Mouse (Mus musculus) layer of hippocampus, adult 11-12 months (tissue): ENCODE measurements at regions not wholly inside any gene's neighbourhood (a gene's known extent, or its start where the extent isn't known, plus 50 kb on each side); places are given as distances from the start of the nearest gene placed in this dataset.
"Not testable (repeated sequence)": the region's sequence is repeated elsewhere in the genome, so short reads cannot be mapped to it uniquely, and the experiment has no call there.

Source experiments
- DNase-seq: peaks from one replicate; pipeline ENCODE4 v3.0.0; 2022; ENCODE audit warnings: low spot score

GRCm38 (mm10) chr10:111354607-111355006 is 56.1 kb downstream of the Bbs10 start:
- DNase-seq, result peak; percentile 18

DNA sequence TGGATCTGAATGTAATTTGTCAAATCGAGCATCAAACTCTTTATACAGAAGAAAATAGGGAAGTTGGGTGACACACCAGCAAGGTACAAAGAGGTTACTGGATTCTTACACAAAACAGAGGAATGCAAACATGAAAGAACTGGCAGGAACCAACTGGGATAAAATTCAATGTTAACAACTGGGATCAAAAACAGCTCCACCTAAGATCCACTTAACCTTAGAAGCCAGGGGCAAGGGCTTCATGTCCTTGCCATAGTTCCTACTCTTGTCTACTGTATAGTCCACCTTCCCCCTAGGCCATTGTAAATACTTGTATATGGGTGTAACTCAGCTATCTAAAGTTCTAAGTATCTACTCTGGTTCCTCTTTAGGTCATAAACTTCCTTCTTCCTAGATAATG is 59.9 kb downstream of the Bbs10 start:
- DNase-seq, result not testable (repeated sequence)

DNA sequence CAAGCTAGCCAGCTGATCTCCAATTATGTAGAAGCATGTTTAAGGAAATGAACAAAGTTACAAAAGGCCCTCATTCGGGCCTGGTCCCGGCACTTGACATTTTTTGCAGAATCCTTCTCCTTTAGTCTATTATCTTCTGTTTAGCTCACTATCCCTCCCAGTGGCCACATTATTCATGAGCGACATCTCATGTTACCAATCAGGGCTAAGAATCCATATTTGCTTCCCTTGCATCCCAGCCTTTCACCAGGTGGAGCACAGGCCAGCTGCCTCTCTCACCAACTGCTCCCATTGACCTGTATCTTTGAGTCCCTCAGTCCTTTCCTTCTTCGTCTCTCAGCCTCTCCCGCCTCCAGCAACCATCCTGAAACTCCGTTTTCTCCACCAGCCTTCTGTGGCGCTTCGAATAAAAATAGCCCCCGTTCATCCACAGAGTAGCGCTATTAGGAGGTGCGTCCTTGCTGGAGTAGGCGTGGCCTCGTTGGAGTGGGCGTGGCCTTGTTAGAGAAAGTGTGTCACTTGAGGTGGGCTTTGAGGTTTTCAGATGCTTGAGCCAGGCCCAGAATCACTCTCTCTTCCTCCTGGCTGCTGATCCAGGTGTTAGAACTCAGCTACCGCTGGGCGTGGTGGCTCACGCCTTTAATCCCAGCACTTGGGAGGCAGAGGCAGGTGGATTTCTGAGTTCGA is 63.4 kb downstream of the Bbs10 start:
- no peak for DNase-seq

- no peak for DNase-seq
These were observed 65.5 kb downstream of the Bbs10 start for GRCm38 (mm10) chr10:111363729-111364617.

DNA sequence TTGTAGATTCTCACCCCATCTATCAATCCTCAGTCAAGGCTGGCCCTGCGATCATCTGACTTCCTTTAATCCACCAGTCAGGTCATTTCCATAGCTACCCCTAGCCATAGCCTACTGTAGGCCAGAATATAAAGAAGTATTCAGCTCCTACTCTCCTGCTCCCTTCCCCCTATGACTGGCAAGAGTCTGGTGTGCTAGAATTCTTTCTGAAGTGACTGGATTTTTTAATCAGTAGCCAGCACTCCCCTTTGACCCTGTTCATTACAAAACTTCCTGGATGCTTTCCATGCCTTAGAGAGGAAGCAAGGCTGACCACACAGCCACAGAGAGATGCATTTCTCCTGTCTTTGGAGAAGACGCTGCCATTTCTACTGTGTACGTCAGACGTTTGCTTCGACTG is 66.5 kb downstream of the Bbs10 start:
- no peak for DNase-seq

- not testable (repeated sequence) for DNase-seq
These were observed 70.6 kb downstream of the Bbs10 start for GRCm38 (mm10) chr10:111369046-111369445.

- DNase-seq, result no peak
These were observed 79.7 kb downstream of the Bbs10 start for GRCm38 (mm10) chr10:111378047-111378618.

GRCm38 (mm10) chr10:111381689-111382088 is 83.2 kb downstream of the Bbs10 start:
- peak; percentile 44 for DNase-seq

DNA sequence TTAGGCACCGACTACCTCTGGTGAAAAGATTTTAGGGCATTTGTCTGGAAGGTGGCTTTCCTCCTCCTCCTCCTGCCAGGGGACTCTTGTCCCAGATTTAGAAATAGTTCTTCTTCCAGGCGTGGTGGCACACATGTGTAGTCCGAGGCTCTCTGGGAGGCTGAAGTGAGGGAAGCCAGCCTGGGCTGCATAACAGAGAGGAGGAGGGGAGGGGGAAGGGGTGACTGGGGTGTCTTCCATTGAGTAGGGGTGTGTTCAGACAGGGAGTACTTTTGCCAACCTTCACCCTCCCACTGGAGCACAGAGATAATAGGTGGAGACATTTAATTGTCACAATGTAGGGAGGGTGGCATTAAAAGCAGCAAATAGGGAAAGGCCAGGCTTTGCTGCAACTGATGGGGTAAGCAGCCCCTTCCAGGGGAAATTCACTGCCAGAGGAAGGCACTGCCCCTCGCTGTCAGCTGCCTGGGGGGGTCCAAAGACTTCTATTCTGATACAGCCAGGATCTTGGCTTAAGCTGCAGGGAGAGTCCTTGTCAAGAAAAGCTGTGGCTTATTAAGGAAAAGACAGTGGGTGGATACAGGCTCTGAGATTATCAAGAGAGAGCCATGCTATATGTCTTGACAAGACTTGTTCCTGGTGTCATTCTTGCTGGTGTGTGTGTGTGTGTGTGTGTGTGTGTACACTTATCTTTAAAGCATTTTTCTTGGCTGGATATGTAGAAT is 83.9 kb downstream of the Bbs10 start:
- DNase-seq, result no peak

- DNase-seq, result no peak
These were observed 87.1 kb downstream of the Bbs10 start for GRCm38 (mm10) chr10:111385561-111385960.

DNA sequence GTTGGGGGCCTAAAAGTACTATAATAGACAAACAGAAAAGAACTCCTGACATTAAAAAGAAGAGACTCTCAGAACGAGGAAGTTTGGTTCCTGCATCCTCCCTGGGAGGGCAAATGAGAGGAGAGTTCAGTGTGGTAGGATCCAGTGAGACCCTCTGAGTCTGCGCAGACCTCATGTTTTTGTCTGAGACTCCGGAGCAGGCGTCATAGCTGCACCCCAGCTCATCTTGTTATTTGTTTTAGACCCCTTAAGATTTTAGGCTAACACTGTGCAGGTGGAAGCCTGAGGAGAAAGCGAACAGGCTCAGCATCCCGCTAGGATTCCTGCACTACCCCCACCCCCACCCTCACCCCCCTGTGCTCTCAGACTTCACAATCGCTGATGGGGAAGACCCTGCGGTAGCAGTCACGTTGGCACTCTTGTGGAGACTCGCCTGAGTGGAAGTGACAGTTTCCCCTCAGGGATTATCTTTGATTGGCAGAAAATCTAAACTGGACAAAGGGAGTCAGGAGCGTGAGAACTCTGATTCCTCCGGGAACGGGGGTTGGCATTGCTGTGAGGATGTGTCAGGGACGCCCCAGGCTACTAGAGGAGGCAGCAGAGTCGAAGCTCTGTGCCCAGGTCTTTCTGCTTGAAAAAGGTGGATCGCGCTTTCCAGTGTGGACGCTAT is 85.0 kb upstream of the Nap1l1 start:
- no peak for DNase-seq

DNA sequence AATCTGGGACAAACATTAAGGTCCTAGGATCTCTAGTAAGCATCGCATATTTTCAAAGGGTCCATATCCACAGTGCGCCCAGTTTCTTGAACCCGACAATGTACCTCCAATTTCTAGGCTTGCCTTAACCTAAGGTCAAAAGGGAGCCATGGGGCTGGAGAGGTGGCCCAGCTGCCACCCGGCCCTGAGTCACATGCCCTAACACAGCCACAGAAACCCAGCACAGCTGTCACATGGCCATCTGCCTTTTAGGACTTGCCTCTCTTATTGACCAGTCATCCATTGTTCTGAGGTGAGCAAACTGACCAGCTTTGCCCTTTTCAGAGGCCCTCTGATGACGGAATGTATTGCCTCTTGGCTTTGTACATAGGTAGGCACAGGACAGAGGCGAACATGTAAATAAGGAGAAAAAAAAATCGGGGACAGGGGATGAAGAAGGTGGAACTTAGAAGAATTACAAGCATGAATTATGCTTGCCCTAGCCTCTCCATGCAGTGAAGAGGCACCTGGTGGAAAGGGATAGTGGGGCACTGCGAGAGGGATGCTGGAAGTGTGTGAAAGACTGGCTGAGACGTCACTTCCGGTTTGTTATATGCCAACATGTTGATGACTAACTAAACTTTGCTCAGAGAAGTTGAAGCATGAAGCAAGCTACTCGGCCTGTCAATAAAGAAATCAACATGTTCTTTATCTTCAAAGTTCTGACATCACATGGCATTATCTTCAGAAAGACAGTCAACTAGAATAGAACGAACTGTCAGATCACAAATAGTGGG is 84.3 kb upstream of the Nap1l1 start:
- no peak for DNase-seq

DNA sequence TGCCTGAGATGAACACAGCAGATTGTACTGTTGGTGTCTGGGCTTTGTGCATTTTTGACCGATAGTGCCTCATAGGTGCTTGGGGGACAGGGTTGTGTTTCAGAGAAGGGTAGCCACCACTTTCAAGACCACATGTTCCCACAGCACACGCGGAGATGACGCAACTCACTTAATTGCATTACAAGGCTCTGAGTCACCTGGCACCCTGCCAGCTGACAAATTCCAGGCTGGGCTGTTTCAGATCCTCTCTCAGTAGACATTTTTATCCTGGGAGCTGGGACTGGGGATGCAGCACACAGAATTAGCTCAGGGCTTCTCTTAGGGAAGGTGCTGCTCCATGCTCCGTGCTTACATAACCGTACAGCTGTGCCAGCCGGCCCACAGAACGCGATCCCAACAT is 83.1 kb upstream of the Nap1l1 start:
- DNase-seq, result peak; percentile 88

- no peak for DNase-seq
These were observed 78.6 kb upstream of the Nap1l1 start for GRCm38 (mm10) chr10:111394421-111394820.

GRCm38 (mm10) chr10:111405071-111405470 is 68.0 kb upstream of the Nap1l1 start:
- DNase-seq, result no peak

DNA sequence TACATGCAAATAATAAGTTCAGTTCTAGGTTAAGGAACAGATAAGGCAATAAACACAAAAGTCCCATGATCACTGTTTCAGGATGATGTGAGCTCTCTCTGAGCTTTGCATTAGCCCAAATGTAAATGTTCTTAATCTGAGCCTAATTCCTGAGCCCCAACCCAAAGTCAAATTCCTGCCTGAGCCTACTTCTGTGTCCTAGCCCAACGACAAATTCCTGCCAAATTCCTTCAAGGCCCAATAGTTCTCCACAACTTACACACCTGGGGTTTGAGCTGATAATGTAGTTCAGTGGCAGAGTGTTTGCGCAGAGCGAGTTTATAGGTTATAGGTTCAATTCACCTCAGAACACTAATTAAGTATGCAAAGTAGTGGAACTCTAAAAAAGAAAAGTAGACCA is 64.1 kb upstream of the Nap1l1 start:
- no peak for DNase-seq

GRCm38 (mm10) chr10:111409497-111409896 is 63.5 kb upstream of the Nap1l1 start:
- DNase-seq, result no peak

DNA sequence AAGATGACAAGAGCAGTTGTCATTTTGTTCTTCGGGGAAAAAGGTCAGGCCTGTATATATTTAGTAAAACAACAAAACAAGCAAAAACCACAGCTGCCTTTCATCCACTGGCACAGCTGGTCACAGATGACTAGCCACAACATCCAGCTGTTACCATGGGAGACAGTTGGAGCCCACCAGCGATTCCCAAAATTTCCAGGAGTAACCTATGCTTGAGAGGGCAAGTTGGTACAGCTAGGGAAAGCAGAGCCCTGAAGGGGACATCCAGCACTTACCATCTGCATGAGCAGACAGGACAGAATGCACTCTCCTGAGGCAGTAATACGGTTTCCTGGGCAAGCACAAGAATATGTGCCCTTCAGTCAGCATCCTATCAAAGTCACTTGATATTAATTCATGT is 62.9 kb upstream of the Nap1l1 start:
- no peak for DNase-seq

- DNase-seq, result no peak
These were observed 61.5 kb upstream of the Nap1l1 start for GRCm38 (mm10) chr10:111411533-111411932.

DNA sequence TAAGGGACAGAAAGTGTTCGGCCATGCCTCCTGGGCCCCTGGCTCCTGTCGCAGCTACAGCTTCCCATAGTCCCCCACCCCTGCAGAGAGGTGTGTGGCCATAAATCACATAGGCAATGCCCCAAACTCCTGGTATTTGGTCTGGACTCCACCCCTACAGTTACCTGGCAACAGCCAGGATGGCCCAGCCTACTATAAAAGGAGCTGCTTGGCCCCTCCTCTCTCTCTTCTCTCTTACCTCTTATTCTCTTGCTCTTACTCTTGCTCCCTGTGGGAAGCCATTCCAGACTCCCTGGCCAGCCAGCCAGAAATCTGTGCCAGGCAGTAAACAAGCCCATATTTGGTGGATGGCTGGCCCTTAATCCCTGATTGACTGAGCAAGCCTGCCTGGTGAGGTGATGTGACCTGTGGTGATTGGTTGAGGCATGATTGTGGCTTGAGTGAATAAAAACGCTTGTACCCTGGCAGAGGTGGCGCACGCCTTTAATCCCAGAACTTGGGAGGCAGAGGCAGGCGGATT is 56.4 kb upstream of the Nap1l1 start:
- no peak for DNase-seq
